Mouse (Mus musculus) gastrocnemius, postnatal 10 days (tissue): ENCODE results near the gene Rad23a. TPM values are rescaled to one million over a fixed set of nuclear protein-coding genes. Genes with fewer than 3 reads are reported as not detected.

Experiments used
- DNase-seq: peaks from one replicate; pipeline ENCODE4 v3.0.0; 2021; ENCODE audit warnings: mixed read lengths
- long read RNA-seq, 2 experiments: library from polyadenylated mRNA; stranded (forward); transcript quantifications; one replicate each; pipeline ENCODE4 v2.0.0; 2021
- total RNA-seq, 2 experiments: library from RNA; stranded (reverse); gene quantifications; 2 replicates each; pipeline ENCODE4 v1.2.3; 2021

Rad23a gene
- total RNA-seq, result 100 to 1,000 TPM; 124 to 130 TPM
- long read RNA-seq, experiment 1, transcript Rad23a-201 (9 exons, 2,074 nt), result major isoform, 98 of 227 reads
- long read RNA-seq, experiment 1, transcript Rad23a-202 (9 exons, 1,842 nt), result minor isoform, 86 of 227 reads
- long read RNA-seq, experiment 1, partial matches to known transcripts, result 13 of 227 reads
- long read RNA-seq, experiment 1, other reads (novel, unspliced or antisense), result 30 of 227 reads
- long read RNA-seq, experiment 2, transcript Rad23a-202 (9 exons, 1,842 nt), result major isoform, 108 of 249 reads
- long read RNA-seq, experiment 2, transcript Rad23a-201 (9 exons, 2,074 nt), result minor isoform, 99 of 249 reads
- long read RNA-seq, experiment 2, partial matches to known transcripts, result 12 of 249 reads
- long read RNA-seq, experiment 2, other reads (novel, unspliced or antisense), result 29 of 249 reads

DNA sequence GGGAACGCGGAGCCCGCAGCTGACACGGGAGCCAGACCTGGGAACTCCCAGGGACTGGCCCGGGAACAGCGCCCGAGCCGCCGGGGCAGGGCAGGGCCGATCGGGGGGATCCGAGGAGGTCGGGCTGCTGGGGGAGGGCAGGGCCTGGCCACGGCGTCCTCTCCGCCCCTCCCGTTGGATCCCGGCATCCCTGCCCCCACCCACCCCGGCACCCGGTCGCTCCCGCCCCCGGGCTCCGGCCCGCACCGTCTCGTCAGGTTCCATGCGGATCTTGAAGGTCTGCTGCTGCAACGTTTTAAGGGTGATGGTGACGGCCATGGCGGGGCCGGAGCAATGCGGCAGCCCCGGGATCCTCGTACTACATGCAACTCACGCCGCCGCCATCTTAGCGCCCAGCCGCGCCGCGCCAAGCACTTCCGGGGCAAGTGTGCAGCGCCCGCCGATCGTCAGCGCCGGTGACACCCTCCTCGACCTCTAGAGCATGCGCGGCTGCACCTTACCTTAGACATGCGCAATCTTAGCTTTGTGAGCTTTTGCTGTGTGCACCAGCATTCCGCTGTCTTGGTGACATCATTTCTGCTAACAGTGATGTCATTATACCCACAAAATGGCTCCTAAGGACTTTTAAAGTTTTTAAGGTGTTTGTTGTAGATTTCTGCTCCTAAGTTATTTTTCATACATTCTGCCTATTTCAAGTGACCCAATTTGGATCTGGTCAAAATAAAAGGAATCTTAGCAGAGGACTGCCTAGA is at the start of gene Rad23a:
TSS of gene Rad23a (minus strand) at position 418 of the 752 bp plus-strand sequence.
- DNase-seq, result peak; percentile 86

DNA sequence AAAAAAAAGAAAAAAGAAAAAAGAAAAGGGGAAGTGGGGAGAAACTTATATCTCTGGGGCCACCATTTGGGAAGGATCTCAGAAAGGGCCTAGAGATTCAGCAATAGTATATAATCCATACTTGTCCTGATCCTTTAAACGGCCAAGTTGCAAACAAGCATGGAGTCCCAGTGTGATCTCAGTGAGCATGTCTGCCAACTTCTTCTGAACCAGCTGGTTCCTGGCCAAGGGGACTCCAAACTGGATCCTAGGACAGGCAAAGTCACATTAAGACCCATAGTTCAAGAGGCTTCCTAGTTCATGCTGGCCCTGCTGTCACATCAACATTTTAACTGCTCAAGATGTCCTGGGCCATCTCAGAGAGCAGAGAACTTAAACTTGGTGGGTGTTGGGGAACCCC is 48.7 kb upstream of the Rad23a start:
- DNase-seq, result no peak

GRCm38 (mm10) chr8:84888280-84888679 is 47.8 kb upstream of the Rad23a start:
- DNase-seq, result no peak

- DNase-seq, result no peak
Observed at GRCm38 (mm10) chr8:84884728-84885127, 44.3 kb upstream of the Rad23a start.

DNA sequence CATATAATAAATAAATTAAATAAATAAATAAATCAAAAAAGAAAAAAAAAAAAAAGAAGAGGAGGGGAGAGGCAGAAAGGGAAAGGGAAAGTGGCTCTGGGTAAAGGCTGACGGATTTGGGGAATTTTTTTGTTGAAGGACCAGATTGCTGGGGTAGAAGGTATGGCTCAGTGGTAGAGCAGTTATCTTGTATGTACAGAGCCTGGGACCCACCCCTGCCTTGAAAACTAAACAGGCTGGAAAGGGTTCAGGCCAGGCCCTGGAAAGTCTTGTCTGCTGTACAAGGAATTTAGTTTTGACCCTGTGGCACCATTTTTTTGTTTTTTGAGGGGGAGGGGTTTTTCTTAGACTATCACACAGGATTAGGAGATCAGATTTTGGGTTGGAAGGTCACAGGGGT is 38.5 kb upstream of the Rad23a start:
- no peak for DNase-seq

DNA sequence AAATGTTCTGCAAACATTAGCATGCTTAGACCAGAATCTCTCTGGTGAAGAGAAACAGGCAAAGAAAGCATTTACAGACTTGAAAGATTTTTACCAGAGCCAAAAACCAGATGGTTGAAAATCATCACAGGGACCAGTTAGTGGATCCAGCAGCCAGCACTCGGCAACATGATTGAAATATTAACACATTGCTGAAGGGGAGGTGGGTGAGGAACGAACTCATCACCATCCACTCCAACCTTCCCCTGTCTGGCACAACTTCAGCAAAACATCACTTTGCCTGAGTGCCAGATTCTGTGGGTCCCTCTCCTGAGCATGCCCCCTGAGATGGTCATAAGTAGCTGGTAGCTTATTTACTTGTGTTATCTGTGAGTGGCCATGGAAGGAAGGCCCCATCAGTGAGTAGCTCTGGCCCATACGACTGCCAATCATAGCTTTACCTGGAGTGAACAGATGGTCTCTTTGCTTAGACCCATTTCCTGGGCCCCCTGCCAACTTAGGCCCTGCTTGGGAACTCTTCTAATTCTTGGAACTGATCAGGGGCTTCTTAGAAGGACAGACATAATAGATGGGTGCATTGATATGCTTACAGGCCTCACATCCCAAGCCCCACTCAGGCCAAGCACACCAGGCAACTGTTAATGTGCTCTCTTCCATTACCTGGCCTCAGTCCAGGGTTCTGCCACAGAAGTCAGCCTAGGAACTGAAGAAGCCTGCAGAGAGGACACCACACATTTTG is 37.0 kb upstream of the Rad23a start:
- no peak for DNase-seq

DNA sequence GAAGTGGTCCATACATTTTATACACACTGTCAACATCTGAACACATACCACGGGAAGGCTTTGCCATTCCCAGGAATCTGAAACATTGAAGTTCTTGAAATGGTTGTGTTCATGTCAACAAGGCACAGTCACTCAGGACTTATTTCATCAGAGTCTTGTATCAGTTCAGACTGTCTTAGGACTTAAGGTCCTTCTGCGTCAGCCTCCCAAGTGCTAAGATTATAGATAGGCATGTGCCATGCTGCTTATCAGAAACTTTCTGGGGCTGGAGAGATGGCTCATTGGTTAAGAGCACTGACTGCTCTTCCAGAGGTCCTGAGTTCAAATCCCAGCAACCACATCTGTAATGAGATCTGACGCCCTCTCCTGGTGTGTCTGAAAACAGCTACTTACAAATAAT is 33.9 kb upstream of the Rad23a start:
- no peak for DNase-seq

DNA sequence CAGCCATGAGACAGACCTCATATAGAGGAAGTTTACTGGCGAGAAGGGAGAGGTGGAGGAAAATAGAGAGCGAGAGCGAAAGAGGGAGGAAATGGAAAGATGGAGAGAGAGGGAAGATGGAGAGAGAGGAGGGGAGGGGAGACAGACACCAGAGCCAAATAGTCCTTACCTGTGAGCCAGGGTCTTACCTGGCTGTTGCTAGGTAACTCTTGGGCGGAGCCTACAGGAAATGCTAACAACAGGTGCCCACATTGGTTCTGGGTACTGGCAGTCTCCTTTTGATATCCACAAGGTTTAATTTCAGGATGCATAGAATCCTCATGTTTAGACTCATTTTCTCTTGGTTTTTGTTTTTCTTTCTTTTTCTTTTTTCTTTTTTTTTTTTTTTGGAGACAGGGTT is 32.6 kb upstream of the Rad23a start:
- no peak for DNase-seq

DNA sequence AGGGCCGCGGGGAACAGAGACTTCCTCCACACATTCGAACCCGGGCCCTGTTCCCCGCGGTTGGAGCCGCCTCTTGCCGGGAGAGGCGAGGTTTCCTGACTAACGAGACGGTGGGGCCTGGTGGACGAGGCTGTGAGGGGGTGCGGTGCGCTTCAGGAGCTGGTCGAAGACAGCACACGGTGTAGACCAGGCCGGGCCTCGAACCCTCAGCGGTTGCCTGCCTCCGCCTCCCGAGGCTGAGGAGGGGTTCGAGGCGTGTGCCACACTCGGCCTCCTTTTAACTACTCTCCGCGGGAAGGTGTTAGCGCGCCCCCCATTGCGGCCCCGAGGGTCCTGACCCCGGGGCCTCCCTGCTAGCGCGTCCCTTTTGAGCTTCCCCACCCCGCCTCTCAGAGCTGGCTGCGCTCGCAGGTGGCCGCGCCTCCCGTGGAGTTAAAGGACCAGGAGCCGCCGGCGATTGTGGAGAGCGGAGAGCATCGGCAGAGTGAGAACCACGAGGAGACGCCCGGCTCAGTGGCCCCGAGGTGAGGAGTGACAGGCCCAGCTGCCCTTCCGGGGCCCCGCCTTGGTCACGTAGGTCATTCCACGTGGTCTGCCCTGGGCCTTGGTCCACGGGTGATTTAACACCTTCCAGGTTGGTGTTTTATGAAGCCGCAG is 32.0 kb upstream of the Rad23a start:
- peak; percentile 40 for DNase-seq

- peak; percentile 81 for DNase-seq
Observed at GRCm38 (mm10) chr8:84871376-84872308, 31.2 kb upstream of the Rad23a start, which contains the start of gene Syce2. Gene Syce2 (plus strand): TSS chr8:84872111.

DNA sequence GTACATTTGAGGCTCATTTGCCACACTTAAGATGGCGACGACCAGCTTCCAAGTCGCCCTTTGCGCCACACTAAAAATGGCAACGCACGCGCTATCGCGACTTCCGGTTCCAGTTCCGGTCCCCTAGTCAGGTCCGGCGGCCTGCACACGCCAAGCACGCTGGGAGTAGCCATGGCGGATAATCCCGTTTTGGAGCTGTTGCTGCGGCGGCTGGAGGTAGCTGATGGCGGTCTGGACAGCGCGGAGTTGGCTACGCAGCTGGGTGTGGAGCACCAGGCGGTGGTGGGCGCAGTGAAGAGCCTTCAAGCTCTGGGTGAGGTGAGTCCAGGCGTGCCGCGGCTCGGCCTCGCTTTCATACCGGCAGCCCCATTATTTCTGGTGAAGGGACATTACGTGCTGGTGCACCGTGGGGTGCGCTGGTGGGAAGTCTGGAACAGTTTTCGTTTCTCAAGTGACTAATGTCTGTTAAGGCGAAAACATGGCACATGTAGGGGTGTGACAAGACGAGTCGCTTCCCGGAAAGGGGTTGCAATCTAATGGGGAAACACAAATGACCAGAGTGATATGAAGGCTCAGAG is 16.5 kb upstream of the Rad23a start, which contains the start of gene Farsa:
TSS of gene Farsa (plus strand) at position 126 of the 578 bp plus-strand sequence.
- peak; percentile 91 for DNase-seq

DNA sequence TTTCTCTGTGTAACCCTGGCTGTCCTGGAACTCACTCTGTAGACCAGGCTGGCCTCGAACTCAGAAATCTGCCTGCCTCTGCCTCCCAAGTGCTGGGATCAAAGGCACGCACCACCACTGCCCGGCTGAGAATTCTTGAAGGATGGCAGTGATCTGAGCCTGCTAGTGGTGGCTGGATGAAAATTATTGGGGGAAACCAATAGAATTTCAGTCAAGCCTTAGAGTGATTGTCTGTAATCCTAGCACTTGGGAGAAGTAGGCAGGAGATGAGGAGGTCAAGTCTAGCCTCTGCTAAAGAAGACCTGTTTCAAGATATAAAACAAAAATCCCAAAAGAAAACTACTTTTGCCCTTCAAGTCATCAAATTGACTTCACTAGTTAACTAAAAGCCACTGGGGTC is 16.0 kb upstream of the Rad23a start:
- DNase-seq, result no peak

DNA sequence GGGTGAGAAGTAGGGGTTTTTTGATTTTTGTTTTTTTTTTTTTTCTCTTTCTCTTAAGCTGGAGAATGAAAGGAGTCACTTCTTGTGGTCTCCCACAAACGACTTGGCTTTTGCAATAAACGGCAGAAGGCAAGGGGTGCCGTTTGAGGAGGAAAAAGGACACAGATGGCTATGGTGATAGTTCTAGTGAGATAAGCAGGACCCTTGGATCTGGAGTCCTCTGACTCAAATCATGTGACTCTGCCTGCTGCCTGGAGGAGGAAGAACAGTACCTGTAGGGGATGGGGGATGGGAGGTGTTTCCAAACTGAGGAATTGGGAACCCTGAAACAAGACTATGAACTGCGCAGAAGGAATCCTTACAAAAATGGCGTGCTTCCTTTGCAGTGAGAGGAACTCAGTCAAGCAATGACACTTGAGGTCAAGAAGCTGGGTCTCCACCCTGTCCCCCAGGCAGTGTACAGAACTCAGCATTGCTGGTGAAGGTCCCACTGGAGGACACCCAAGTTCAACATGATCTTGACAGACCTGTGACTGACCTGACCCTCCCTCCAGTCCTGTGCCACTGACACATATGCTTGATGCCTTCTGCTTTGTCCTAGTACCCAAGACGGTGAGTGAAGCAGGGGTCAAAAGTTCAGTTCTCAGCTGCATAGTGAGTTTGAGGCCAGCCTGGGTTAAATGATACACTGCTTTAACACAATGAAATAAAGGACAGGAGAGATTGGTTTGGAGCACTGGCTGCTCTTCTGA is 7.4 kb upstream of the Rad23a start:
- DNase-seq, result no peak

GRCm38 (mm10) chr8:84846722-84847572 is 6.5 kb upstream of the Rad23a start, which contains the start of gene Calr:
Gene Calr (minus strand): TSS chr8:84846934.
- peak; percentile 97 for DNase-seq

GRCm38 (mm10) chr8:84846094-84846721 is 5.7 kb upstream of the Rad23a start:
- DNase-seq, result no peak

DNA sequence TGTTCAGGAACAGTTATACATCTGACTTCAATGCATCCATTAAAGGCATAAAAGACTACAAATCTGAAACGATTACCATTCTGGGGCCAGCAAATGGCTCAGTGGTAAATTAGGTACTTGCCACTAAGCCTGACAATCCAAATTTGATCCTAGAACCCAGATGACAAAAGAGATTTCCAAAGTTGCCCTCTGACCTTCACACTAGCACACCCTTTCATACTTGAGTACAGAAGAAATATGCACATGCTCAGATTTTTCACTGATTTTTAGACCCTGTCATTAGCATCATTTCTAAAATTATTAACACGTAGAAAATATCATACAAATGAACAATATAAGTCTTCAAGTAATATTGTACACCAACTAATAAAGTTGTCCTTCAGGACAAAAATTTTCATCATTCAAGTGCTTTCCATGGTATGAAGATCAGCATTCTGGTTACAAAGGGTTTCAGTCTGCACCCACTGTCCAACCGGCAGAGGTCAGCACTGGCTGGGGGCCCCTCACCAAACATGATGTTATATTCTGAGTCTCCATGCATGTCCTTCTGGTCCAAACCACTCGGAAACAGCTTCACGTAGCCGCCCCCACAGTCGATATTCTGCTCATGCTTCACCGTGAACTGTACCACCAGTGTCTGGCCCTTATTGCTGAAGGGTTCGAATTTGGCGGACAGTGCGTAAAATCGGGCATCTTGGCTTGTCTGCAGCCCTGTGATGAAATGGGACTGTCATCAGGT is 5.1 kb upstream of the Rad23a start:
- no peak for DNase-seq

DNA sequence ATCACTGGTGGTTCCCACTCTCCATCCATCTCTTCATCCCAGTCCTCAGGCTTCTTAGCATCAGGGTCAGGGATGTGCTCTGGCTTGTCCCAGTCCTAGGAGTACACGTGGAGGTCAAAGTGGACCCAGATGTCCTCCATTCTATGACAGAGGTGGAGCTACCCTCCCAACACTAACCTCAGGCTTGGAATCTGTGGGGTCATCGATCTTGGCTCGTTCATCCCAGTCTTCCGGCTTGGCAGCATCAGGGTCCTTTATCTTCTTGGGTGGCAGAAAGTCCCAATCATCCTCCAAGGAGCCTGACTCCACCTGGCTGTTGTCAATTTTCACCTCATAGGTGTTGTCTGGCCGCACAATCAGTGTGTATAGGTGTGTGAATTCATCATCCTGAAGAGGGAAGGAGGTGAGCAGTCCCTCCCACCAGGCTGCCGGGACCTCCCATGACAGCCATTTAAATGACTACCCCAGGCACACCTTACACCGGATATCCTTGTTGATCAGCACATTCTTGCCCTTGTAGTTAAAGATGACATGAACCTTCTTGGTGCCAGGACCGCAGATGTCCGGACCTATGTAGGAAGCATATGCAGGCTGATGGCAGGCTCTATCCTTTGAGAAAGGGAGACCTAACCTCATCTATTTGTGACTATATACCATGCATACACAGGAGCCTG is 4.1 kb upstream of the Rad23a start:
- no peak for DNase-seq
